Mouse (Mus musculus): ENCODE results near the gene Gng7. TPM values are rescaled to one million over a fixed set of nuclear protein-coding genes. Genes with fewer than 3 reads are reported as not detected.

Gene Gng7
- total and polyA plus RNA-seq, 3 experiments = 0.50 to 0.68 (median 0.63) TPM

DNA sequence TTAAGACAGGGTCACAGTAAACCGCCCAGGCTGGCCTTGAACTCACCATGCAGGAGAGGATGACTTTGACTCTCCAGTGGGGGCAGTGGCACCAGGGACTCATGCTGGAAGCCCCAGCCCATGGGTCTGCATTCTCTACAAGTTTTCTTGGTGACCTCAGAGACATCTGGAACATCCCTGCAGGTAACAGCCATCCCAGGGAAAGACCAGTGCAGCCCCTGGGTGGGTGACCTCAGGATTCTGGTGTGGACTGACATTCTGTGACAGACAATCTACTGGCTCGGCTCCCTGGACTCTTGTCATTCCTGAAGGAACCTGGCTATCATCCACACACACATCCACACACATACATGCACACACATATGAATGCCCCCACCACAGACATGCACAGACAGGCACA, 921 bp upstream of the Gng7 start:
- no peaks in the 10 kb centered on the region for H3K36me3 ChIP-seq (ENCODE audit: control insufficient read depth, insufficient read depth, low read length)
- H3K27ac ChIP-seq = no peak overlapping the region
- intact Hi-C loops (cut with DNase I) = loop anchor here (1.0 to 5.0 kb wide), 3 partner anchors 26 to 157 kb away; no protein-coding TSS in a partner anchor
- no peak overlapping the region for H3K9ac ChIP-seq (ENCODE audit: low read depth, low read length)
- no peak overlapping the region for H3K4me3 ChIP-seq
- no peaks in the 10 kb centered on the region for H3K4me1 ChIP-seq (ENCODE audit: control insufficient read depth, insufficient read depth, low read length)
- TF ChIP-seq POLR2A (IDR thresholded peaks at IDR 0.05; ENCODE audit: insufficient read depth, low read depth, low read length) (no peak), CTCF (IDR thresholded peaks at IDR 0.05) (no peak), EP300 (IDR thresholded peaks at IDR 0.05; ENCODE audit: insufficient read depth, low read depth, low read length) (no peak)
- WGBS = 75% methylated on average over 2 of the region's 2 CpGs
- no peak for DNase-seq
- H3K27me3 ChIP-seq (ENCODE audit: control insufficient read depth, insufficient read depth, low read length) = no peaks in the 10 kb centered on the region
- no peaks in the 10 kb centered on the region for H3K79me2 ChIP-seq (replicated peaks; ENCODE audit: control insufficient read depth, insufficient read depth, low read length)

DNA sequence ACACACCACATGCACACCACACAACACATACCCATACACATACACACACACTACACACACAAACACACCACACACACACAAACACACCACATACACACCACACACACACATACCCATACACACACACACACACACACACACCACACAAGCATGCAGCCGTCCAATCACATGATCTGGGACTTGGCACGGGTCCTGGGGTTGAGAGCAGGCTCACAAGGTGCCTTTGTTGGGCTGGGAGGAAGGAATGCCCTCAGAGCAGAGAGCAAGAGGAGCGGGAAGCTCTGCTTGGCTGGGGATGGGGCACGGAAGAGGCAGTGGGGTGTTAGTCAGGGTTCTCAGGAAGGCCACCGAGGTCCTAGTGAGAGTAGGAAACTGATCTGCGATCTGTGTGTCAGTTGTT, 3.9 kb downstream of the Gng7 start:
- H3K27me3 ChIP-seq (ENCODE audit: control insufficient read depth, insufficient read depth, low read length) = no peaks in the 10 kb centered on the region
- 45% methylated on average over 6 of the region's 6 CpGs for WGBS
- H3K79me2 ChIP-seq (replicated peaks; ENCODE audit: control insufficient read depth, insufficient read depth, low read length) = no peaks in the 10 kb centered on the region
- H3K4me3 ChIP-seq = no peak overlapping the region
- H3K36me3 ChIP-seq (ENCODE audit: control insufficient read depth, insufficient read depth, low read length) = no peaks in the 10 kb centered on the region
- TF ChIP-seq CTCF (IDR thresholded peaks at IDR 0.05) (no peak), EP300 (IDR thresholded peaks at IDR 0.05; ENCODE audit: insufficient read depth, low read depth, low read length) (no peak)
- no peak overlapping the region for H3K27ac ChIP-seq
- DNase-seq = no peak
- no peak overlapping the region for H3K9ac ChIP-seq (ENCODE audit: low read depth, low read length)
- no peaks in the 10 kb centered on the region for H3K4me1 ChIP-seq (ENCODE audit: control insufficient read depth, insufficient read depth, low read length)
- intact Hi-C loops (cut with DNase I) = no loop called here

DNA sequence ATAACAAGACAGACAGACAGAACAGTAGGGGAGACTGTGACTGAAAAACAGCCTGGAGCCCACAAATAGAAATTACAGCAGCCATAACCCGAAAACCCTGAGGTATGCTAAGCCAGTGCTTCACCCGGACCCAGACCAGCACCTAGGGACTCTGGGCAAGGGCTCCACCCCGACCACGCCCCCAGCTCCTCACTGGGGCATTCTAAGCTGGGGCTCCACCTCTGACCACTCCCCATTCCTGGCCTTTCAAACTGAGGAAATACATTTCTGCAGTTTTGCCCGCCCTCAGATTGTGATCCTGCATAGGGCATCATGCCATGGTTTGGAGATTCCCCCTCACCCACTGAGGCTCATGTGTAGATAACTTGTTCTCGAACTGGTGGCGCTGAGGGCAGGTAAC, 7.5 kb downstream of the Gng7 start:
- Histone ChIP-seq H3K79me2 (replicated peaks; ENCODE audit: control insufficient read depth, insufficient read depth, low read length) (no peaks in the 10 kb centered on the region), H3K36me3 (ENCODE audit: control insufficient read depth, insufficient read depth, low read length) (no peaks in the 10 kb centered on the region), H3K4me3 (no peak overlapping the region), H3K9ac (ENCODE audit: low read depth, low read length) (no peak overlapping the region), H3K27me3 (ENCODE audit: control insufficient read depth, insufficient read depth, low read length) (no peaks in the 10 kb centered on the region), H3K4me1 (ENCODE audit: control insufficient read depth, insufficient read depth, low read length) (no peaks in the 10 kb centered on the region), H3K27ac (no peak overlapping the region)
- TF ChIP-seq CTCF (IDR thresholded peaks at IDR 0.05) (no peak), EP300 (IDR thresholded peaks at IDR 0.05; ENCODE audit: insufficient read depth, low read depth, low read length) (no peak), POLR2A (IDR thresholded peaks at IDR 0.05; ENCODE audit: insufficient read depth, low read depth, low read length) (no peak)
- no peak for DNase-seq
- WGBS = 27% methylated on average over 7 of the region's 7 CpGs
- intact Hi-C loops (cut with DNase I) = no loop called here

DNA sequence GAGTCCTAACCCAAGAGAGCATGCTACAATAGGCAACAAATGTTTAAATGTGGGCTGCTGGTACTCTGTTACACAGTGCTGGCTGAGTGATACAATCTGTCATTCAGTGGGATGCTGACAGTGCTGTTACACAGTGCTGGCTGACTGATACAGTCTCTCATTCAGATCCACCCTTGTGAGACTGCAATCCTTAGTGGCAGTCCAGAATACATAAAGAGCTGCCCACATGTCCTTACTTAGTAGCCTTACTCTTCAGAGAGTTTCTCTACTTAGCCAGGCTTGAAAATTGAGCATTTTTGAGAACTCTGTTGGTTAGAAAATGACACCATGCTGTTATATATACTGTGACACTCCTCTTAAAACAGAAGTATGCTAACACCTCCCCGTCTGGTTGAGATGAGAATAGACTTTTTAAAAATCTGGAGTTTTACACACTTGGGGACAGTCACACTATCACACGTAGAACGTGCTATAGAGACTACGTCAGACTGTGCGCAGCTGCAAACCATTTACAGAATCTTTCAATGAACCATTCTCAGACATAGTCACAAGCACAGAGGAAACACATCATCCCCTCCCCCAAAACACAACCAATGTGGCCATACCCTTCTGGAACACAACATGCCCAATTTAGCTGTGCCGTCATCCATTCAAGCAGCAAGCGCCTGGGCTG, 8.6 kb downstream of the Gng7 start:
- 87% methylated on average over 7 of the region's 7 CpGs for WGBS
- Histone ChIP-seq H3K4me3 (no peak overlapping the region), H3K27ac (no peak overlapping the region), H3K27me3 (ENCODE audit: control insufficient read depth, insufficient read depth, low read length) (no peaks in the 10 kb centered on the region), H3K79me2 (replicated peaks; ENCODE audit: control insufficient read depth, insufficient read depth, low read length) (no peaks in the 10 kb centered on the region), H3K36me3 (ENCODE audit: control insufficient read depth, insufficient read depth, low read length) (no peaks in the 10 kb centered on the region), H3K4me1 (ENCODE audit: control insufficient read depth, insufficient read depth, low read length) (no peaks in the 10 kb centered on the region), H3K9ac (ENCODE audit: low read depth, low read length) (no peak overlapping the region)
- DNase-seq = no peak
- TF ChIP-seq EP300 (IDR thresholded peaks at IDR 0.05; ENCODE audit: insufficient read depth, low read depth, low read length) = no peak
- intact Hi-C loops (cut with DNase I) = no loop called here

DNA sequence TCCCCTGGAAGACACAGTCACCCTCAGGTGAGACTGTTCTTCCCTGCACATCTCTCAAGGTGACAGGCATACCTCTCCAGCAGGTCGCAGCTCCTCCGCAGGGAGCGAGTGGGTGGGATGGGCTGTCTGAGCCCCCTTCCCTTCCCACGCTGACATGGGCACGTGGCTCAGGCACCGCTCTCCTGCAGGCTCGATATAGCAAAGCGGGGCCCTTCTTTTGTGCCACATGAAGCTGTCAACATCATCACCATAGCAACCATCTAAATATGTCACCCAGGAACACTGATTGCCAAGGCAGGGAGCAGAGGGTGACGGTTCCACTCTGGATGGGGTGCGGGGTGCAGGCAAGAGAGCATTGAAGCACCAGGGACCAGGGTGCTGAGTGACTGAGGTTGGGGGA, 13.6 kb downstream of the Gng7 start:
- 56% methylated on average over 10 of the region's 10 CpGs for WGBS
- no peak for DNase-seq
- no peaks in the 10 kb centered on the region for H3K27me3 ChIP-seq (ENCODE audit: control insufficient read depth, insufficient read depth, low read length)
- no peak overlapping the region for H3K27ac ChIP-seq
- no peaks in the 10 kb centered on the region for H3K36me3 ChIP-seq (ENCODE audit: control insufficient read depth, insufficient read depth, low read length)
- no peak overlapping the region for H3K9ac ChIP-seq (ENCODE audit: low read depth, low read length)
- H3K79me2 ChIP-seq (replicated peaks; ENCODE audit: control insufficient read depth, insufficient read depth, low read length) = no peaks in the 10 kb centered on the region
- TF ChIP-seq EP300 (IDR thresholded peaks at IDR 0.05; ENCODE audit: insufficient read depth, low read depth, low read length) = no peak
- TF ChIP-seq CTCF (IDR thresholded peaks at IDR 0.05) = no peak
- no peak for TF ChIP-seq POLR2A (IDR thresholded peaks at IDR 0.05; ENCODE audit: insufficient read depth, low read depth, low read length)
- H3K4me1 ChIP-seq (ENCODE audit: control insufficient read depth, insufficient read depth, low read length) = no peaks in the 10 kb centered on the region
- intact Hi-C loops (cut with DNase I) = no loop called here
- H3K4me3 ChIP-seq = no peak overlapping the region

DNA sequence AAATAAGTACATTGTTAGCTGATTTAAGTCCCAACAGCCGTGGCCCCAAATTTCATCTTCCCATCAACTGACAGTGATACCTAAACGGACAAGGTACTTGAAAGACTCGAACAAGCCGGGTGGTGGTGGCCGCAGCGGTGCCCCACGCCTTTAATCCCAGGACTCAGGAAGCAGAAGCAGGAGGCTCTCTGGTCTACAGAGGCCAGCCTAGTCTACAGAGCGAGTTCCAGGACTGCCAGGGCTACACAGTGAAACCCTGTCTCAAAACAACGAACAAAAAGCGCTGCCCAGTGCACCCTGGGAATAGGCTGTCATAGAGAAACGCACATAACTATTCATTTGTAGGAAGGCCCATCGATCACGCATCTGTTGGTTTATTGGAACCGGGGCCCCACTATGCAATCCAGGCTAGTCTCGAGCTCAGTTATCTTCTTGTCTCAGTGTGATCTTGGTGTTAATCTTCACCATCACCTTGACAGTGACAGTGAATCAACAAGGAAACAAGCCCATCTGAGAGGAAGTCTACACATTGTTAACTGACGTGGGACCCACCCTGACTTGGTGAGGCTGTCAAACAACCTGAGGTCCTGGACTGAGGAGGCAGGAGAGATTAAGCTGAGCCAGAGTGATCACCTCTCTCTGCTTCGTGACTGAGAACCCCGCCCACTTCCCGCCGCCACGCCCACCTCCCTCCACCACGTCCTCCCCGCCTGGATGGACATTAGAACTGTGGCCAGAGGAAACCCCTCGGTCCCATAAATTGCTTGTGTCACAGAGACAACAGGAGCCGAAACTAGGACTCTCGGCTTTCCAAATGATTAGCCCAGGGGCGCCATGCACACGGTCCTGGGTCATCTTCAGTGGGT, 14.3 kb downstream of the Gng7 start:
- H3K27ac ChIP-seq = no peak overlapping the region
- H3K4me3 ChIP-seq = no peak overlapping the region
- no peak for TF ChIP-seq CTCF (IDR thresholded peaks at IDR 0.05)
- no peak for DNase-seq
- no peaks in the 10 kb centered on the region for H3K27me3 ChIP-seq (ENCODE audit: control insufficient read depth, insufficient read depth, low read length)
- intact Hi-C loops (cut with DNase I) = no loop called here
- H3K79me2 ChIP-seq (replicated peaks; ENCODE audit: control insufficient read depth, insufficient read depth, low read length) = no peaks in the 10 kb centered on the region
- no peaks in the 10 kb centered on the region for H3K4me1 ChIP-seq (ENCODE audit: control insufficient read depth, insufficient read depth, low read length)
- no peaks in the 10 kb centered on the region for H3K36me3 ChIP-seq (ENCODE audit: control insufficient read depth, insufficient read depth, low read length)
- H3K9ac ChIP-seq (ENCODE audit: low read depth, low read length) = no peak overlapping the region
- 38% methylated on average over 28 of the region's 28 CpGs for whole genome bisulfite sequencing
